Mouse (Mus musculus) layer of hippocampus, postnatal 25 days (tissue): ENCODE measurements around the gene Blm. TPM values are rescaled to one million over a fixed set of nuclear protein-coding genes. Genes with fewer than 3 reads are reported as not detected.
"Not testable (repeated sequence)": the region's sequence is repeated elsewhere in the genome, so short reads cannot be mapped to it uniquely, and the experiment has no call there.

ENCODE experiments used
- DNase-seq, 2 experiments: peaks; one replicate each; pipeline ENCODE4 v3.0.0; 2022; ENCODE audit warnings: mixed read lengths in 2 of 2, low spot score in 1 of 2; ENCODE audit errors: extremely low spot score in 1 of 2
- total RNA-seq, 2 experiments: library from RNA; stranded (reverse); gene quantifications; 2 replicates each; pipeline ENCODE4 v1.2.3; 2021

The Blm gene
- total RNA-seq, 2 experiments from 2014 or later = 3.8 to 5.0 TPM

DNA sequence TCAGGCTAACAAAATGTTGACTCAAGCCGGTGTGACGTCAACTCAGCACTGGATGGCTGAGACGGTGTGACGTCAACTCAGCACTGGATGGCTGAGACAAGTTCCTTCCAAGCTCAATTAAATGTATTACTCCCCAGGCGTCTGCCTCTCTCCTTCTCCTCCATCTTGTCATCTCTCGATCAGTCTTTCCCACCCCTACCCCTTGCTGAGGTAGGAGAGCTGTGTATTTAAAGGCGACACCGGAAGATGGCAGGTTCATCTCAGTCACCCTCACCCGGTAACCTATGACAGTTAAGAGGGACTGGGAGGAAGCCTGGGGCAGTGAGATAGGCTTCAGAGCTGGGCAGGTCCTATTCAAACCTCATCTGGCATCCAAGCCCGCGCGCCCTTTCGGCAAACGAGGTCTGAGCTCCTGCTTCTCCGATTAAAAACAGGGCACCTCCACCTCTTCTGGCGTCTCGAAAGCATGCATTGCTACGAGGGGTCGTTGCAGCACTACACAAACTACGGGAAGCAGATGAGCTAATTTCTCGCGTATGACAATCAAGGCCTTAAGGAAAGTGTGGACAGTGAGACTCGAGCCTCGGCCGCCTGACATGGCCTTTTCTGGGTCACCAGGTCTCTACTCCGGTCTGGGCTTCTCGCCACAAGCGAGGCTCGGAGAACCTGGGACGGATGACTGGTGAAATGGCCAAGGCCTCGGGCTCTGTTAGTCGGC, 469 bp downstream of the Blm start:
- no peak for DNase-seq

DNA sequence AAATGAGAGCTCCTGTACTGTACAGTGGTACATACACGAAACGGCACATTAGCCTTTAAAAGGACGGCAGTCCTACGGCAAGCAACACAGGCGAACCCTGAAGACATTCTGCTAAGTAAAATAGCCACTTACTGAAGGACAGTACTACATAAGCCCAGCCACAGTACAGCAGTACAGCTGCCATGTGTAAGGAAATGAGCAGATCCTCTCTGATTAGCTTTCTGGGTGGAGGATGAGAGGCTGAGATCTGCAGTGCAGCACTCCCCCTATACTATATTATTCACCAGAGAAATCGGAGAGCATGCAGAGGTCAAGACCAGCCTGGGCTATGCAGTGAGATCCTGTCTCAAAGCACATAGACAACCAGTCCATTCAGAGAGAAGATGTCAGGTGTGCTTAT, 3.8 kb downstream of the Blm start:
- DNase-seq = no peak

DNA sequence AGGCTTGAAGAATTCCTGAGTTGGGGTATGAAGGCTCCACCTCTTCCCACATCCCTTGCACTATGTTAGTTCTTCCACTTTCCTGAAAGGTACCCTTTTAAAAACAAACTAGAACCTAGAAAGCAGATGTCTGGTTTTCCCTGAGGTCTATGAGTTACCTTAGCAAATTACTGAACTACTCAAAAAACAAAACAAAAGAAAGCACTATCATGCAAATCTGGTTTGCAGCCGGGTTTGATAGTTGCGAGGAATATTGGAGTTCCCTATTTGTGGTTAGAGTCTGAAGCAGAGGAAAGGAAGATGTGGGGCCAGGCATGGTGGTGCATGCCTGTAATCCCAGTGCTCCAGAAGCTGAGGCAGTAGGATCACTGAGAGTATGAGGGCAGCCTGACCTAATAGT, 4.3 kb downstream of the Blm start:
- no peak for DNase-seq

DNA sequence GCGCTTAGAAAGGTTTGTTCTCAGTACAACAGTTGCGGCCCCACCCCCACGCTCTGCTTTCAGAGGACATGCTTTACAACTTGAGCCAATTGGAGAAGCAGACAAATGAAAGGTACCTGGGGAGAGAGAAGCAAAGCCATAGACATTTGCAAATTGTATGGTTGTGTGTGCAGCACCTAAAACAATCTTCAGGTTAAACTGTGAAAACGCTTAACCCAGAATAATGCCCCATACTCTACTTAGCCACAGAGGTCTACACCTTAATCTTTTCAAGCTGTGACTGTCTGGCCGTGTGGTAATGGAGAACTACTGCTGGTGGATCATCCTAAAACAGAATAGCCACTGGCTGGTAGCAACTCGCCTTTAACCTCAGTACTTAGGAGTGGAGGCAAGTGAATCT, 8.2 kb downstream of the Blm start:
- DNase-seq = no peak

DNA sequence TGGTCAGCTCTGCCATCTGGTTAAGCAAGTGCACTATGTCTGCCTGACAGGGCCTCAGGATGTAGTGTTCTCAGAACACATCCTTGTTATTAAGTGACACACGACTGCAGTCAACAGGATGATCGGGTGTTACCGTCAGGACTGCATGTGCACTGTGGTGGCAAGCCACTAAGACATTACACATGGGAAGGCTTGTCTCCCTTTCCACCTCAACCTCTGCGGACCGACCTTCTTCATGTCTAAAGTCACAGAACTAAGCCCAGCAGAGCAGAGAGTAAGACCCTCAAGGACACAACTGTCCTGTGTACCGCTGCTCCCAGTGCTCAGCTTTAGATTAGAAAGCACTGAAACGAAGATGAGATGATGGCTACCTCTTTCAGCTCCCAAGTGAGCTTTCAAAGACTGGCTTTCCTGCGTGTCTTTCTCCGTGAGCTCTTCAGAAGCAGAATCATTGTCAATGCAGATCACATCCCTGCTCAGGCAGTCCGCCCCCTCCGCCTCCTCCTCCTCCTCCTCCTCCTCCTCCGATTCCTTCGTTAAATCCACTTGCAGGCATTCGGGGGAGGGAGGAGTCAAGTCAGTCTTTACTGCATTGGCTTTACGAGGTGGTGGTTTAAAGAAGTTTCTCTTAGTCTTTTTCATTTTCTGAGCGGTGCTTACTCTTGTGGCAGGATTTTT, 22.4 kb downstream of the Blm start:
- no peak for DNase-seq

DNA sequence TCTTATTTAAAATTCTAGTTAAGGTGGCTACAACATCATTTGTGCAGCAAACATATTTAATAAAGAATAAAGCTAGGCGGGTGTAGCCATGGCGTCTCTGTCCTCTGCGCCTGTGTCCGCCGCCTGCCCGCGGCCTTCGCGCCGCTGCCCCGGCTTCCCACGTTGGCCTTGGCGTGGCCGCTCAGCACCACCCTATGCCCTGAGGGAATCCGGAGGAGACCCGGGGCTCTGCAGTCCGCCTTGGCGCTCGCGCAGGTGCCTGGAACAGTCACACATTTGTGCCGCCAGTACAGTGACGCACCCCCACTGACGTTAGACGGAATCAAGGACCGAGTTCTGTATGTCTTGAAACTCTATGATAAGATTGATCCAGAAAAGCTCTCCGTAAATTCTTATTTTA, 27.2 kb downstream of the Blm start:
- DNase-seq = not testable (repeated sequence)

DNA sequence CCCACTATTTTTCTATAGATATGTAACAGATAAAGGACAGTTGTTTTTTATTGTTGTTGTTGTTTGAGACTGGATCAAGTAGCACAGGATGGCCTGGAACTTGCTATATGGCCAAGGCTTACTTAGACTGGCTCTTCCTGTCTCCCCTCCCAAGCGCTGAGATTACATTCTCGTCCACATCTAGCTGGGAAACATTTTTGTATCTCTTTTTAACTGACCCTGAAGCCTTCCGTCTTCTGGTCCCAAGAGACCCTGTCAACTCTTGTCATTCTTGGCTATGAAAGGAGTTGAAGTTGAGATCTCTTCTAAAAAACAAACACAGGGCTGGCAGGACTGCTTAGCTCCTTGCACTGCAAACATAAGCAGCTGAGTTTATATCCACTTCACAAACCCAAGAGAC, 28.9 kb downstream of the Blm start:
- no peak for DNase-seq

DNA sequence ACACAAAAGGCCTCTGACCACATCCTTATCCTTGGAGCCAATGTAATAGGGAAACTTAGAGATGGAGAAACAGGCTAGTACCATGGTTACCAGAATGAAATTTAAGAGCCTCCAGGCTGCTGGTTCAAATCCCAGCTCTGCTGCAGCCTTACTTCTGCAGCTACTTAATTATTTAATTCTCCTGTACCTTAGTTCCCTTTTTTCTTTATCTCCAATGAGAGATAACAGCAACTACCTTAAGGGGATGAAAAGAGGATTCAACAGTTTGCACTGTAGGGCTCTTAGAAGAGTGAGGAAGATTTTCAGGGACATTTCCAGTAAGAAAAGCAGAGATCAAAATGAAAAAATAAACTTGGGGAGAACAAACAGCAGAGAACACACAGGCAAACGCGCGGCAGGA, 30.0 kb downstream of the Blm start:
- no peak for DNase-seq

DNA sequence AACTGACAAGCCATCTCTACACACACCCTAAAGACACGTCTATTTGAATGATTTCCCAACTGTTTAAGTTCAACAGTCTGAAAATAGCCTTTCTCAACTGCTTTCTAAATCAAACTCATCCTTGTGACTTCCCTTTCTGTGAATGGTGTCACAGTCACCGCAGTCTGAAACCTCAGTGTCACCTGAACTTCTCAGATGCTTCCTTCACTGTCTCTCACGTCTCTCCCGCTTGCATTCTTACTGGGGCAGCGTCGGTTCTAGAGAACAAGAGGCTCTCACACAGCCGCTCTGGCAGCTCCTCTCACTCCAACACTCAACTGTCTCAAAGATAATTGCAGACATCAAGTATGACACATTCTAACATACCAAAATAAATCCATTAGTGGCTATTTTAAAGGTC, 33.9 kb downstream of the Blm start:
- DNase-seq = no peak

DNA sequence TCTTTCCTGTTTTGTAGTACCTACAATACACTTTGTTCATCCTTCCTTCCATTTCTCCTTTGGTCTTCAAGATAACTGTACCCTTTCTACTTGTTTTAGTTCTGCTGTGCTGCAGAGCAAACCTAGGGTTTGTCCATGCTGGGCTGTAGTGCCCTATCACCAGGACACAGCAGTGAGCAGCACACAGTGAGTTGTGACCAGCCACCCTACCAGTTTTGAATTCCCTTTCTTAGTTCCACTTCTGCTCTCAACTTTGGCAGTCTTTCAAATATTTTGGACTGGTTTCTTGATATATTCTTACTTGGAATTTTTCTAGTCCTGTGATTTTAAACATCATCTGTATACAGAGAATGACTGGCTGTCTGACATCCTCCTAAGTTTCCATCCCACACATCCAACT, 34.8 kb downstream of the Blm start:
- no peak for DNase-seq

DNA sequence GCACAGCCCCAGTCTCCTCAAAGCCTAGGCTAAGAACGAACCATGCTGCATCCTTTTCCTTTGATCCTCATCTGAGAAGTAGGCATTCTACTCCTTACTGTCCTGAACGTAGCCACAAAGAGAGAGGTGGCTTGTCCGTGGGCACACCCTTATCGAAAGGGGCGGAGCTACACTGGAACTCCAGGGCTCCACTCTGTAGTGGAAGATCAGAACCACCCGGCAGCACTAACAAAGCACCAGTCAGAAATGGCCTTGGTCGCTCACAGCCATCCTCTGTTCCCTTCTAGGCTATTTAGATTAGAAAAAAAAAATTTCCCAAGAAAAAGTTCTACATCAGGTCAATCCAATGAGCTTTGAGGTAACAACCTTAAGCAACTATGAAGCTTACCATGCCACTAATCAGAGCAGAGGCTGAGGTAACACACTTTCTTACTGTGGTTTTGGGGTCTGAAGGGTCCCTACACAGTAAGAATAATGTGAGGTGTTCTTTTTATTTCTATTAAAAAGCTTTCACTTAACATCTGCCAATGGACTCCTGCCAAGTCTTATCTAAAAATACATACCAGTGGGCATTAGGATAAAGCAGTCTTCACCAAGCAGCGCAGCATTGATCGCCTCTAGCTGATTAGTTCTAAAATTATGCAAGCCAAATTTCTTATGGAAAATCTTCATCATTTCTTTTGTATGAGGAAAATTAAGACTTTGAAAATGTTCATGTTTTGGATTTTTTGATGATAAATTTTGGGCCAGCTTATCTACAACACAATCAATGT, 35.5 kb downstream of the Blm start:
- DNase-seq = no peak

DNA sequence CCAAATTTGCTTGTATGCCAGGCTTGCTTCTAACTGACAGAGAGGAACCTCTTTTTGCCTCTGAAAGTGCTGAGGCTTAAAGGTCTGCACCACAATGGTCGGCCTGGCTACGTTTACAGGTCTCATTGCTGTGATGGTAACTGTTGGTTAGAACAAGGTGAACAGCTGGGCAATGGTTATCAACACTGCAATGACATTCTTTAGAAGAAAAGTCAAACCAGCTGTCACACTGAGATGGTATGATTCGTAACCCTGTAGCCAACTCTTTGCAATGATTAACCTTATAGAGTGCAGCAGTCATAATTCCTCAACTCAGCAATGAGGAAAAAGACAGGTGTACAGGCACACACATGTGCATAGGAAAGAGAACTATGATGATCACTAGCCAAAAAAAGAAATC, 38.3 kb downstream of the Blm start:
- no peak for DNase-seq

DNA sequence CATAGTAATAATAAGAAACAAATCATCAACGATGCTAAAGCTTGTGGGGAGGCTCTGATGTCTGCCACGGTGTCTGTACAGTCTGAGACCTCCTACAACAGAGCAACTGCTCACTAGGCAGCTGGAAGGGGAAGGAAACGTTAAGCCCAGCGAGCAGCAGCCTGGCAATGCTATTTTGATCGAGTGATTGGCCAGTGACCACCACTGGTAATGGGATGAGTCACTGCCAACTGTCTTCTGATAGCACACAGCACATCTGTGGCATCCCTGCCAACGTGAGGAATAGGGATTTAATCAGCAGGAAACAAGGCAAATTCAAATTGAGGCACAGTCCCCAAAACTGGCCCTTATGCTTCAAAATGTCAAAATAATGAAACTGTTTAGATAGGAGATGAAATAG, 39.7 kb downstream of the Blm start:
- no peak for DNase-seq

DNA sequence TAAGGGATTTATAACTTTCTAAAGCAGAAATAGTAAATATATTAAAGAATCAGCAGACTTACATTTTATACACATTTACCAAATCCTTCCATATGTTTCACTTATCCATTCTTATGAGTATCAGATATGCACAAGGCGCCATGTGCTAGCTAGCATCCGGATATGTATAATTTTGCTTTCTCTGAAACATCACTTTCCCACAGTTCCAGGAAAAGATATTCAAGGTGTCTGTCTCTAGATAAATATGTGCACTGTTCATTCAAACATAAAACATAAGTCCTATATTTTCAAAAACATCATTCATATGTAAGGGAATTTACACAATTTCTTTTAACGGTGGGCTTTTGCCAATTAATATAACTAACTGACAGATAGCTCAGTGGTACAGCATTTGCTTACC, 42.9 kb downstream of the Blm start:
- no peak for DNase-seq

DNA sequence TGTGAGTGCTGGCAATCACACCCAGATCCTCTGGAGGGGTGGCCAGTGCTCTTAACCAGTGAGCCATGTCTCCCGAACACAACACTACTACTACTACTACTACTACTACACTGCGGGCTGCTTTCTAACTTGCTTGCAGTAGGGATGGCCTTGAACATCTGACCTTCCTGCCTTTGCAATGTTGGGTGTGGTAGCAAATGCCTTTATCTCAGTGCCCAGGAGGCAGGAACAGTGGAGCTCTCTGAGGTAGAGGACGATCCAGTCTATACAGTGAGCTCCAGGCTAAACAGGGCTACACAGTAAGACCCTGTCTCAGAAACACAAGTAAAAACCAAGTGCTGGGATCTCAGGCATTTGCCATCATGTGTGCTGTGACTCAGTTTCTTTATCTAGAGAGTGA, 43.8 kb downstream of the Blm start:
- DNase-seq = no peak

DNA sequence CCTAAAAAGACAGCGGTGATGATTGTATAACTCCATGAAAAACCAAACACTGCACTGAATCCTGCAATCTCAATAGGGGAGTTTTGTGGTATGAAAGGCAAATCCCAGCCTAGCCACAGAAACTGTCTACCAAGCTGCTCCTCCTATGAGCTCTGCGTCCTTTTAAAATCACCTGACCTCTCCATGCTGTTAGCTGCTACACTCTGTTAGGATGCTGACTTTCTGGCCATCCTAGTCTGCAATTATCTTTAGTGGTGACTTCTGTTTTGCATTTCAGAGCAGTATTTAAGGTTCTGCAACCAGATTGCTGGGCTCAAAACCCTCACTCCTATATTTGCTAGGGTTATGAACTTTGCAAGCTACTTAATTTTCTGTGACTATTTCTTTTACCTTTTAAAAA, 44.6 kb downstream of the Blm start:
- DNase-seq = no peak

DNA sequence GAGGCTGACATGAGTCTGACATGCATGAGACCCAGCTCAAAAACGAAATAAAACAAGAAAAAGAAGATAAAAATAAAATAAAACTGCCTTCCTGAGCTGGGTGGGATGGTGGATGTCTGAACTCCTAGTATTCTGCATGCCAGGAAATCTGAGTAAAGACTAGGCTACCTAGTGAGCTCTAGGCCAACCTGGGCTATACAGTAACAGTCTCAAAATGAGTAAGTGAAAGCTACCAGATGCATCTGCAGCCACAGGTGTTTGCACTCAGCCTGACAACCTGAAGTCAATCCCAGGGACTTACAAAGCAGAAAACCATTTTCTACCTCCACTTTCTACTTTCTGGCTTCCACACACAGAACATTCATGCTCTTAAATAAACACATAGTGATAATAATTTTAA, 45.5 kb downstream of the Blm start:
- no peak for DNase-seq

DNA sequence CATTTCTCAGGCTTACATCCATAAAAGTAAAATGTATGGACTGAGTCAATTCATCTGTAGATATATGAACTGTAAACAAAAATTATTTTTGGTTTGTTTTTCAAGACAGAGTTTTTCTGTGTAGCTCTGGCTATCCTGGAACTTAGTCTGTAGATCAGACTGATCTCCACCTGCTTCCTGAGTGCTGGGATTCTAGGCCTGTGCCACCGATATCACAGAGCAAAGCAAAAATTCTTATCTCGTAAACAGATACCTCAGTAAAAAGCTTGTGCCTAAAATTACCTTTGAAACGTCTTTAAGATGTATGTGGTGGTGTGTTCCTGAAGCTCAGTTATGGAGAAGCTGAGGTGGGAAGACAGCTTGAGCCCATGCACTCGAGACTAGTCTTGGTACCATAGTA, 47.7 kb downstream of the Blm start:
- DNase-seq = no peak

DNA sequence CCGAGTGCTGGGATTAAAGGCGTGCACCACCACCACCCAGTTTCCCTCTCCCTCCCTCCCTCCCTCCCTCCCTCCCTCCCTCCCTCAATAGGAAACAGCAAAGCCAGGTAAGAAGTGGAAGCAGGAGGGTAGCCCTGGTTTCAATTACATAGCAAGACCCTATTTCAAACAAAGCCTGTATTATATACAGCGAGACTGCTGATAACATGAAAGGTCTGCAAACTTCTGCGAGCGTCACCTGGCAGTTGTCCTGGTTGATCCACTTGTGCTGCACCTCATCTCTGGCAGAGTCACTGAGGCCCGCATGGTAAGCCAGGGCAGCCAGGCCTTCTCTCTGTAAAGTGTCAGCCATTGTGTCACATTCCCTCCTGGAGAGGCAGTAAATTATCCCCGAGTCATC, 54.8 kb downstream of the Blm start:
- DNase-seq = no peak

DNA sequence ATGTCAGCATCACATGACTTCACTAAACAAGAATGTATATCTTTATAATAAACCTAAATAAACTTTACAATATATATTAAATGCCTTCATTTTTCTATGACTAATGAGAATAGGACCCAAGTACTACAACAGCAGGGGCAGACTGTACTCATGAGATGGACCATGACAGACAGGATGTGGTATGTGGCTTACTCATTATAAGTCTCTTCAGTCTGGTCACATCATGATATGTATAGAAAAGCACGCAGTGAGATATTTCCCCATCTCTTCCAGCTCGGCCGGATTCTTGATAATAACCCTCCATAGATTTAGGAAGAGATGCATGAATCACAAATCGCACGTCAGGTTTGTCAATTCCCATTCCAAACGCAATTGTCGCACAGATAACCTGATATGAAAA, 61.1 kb downstream of the Blm start:
- DNase-seq = no peak

DNA sequence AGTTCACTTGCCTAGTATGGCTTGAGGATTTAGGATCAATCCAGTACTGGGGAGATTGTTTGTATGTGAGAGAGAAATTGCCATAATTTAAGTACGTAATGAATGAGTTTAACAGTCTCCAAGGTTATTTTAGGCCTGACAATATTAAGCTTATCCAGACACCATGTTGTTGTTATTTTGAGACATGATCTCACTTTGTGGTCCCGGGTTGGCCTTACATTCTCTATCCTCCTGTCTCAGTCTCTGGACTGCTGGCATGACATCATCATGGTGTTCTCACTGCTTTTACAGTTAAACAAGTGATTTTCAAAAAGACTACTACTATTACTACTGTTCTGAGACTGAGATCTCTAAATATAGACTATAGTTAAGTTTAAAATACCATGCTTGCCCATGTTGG, 66.1 kb downstream of the Blm start:
- DNase-seq = no peak

DNA sequence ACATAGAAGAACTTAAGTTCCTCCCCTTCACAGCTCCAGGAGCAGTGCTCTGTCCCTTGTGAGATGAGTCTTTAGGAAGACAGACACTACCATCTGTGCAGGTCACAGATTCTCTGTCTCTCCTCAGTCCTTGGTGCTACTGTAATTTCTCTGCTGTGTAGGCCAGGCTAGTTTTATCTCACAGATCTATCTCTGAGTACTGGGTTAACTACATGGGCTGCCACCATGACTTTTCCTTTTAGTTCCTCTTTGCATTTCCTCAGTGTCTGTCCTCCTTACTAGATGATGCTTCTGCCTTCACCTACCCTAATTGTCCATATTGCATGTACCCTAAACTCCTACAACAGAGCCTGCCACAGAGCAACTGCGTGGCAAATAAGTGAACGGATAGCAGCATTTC, 67.6 kb downstream of the Blm start:
- DNase-seq = no peak
